Mouse (Mus musculus): ENCODE measurements around the gene Plekhm3.
"Not testable (repeated sequence)": the region's sequence is repeated elsewhere in the genome, so short reads cannot be mapped to it uniquely, and the experiment has no call there.

Plekhm3 gene

DNA sequence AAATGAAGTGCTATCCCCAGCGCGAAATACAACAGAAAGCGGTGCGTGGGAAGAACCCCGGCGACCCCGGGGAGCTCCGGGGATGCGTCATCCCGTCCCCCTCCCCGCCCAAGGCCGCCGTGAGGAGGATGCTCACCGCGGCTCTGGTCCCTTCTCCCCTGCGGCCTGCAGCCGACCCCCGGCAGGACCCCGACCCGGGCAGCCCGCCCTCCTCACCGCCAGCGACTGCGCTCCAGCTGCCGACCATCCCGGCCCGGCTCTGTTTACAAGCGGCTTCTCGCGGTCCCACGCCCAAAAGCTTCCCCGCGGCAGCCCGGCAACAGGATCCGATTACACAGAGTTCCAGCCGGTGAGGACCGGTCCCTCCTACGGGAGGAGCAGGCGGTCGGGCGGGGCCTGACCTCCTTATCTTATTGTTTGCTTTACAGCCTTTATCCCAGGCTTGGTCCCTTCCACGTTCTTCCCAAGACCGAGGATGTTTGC lies at the start of gene Plekhm3:
Gene Plekhm3 (minus strand): TSS at position 346 of the 483 bp plus-strand sequence.
- peak; percentile 77 to 84 for DNase-seq (ENCODE audit: low spot score in 2 of 2)

DNA sequence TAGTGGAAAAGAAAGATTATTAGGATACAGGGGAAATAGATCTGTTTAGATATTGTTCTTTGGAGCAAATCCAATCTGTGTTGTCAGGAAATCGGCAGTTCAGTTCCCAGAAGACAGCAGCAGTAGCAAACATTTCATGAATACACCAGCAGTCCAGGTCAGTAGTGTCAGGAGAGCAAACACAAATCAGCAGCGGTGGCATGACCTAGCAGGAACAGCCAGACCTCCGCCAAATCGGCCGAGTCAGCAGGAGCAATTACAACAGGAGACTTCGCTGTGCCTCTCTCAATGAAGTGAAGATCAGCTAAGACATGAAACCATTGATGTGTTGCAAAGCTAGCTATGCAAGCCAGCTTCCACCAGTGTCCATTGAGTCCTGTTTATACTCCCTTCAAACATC lies 49.0 kb upstream of the Plekhm3 start:
- DNase-seq (ENCODE audit: low spot score in 2 of 2) = no peak

DNA sequence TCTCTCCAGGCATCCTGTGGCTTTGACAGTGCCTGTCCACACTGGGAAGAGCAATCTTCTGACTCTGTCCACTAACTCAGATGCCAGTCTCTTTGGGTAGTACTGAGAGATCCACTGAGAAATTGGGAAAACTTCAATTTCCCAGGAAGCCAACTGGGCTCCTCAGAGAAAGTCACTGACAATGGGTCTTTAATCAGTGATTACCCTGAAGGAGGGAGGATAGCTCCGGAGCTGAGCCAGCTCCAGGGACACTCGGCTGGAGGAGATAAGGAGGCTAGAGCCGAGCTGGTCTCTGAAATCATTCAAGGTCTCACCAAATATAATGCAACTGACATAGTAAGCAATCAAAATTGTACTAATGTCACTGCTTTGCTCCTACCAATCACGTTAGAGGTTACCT lies 47.9 kb upstream of the Plekhm3 start:
- no peak for DNase-seq (ENCODE audit: low spot score in 2 of 2)

DNA sequence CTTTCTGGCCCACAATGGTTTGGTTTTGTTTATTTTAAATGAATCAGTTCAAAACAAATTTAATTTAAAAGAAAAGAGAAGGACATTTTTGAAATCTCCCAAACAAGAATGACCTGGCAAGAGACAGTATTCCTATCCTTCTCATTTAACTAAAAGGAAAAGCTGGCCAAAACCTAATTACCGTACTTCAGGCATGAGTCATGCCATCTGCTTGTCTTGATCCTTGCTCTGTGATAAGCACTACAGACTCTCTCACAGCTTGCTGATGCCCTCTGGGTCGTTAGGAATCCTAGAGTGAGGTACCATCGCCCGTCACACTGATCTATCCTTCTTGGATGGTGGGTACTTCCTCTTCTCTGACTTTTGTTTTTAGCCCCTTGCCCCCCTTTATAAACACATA lies 36.6 kb upstream of the Plekhm3 start:
- DNase-seq (ENCODE audit: low spot score in 2 of 2) = no peak

- no peak for DNase-seq (ENCODE audit: low spot score in 2 of 2)
These were observed 31.6 kb upstream of the Plekhm3 start for GRCm38 (mm10) chr1:64988176-64988575.

DNA sequence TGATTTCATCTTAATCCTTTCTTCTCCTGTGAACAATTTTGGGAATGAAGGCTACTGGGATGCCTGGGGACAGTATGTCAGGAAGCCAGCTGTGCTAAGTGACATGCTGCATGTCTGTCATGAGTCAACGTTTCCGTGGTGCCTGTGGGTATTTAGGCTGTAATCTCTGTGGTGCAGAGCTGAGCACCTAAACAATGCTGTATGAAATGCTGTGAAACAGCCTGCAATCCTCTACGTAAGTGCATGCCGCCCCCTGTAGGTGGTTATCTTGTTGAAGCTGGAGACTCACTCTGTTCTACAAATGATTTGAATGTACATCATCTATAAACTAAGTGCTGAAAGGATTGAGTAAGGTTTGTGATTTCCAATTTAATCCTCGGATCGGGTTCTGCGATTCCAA lies 29.5 kb upstream of the Plekhm3 start:
- DNase-seq (ENCODE audit: low spot score in 2 of 2) = peak; percentile 36 to 38

- DNase-seq (ENCODE audit: low spot score in 2 of 2) = no peak
These were observed 26.6 kb upstream of the Plekhm3 start for GRCm38 (mm10) chr1:64983247-64983646.

GRCm38 (mm10) chr1:64978321-64978799 lies 21.7 kb upstream of the Plekhm3 start:
- no peak for DNase-seq (ENCODE audit: low spot score in 2 of 2)

DNA sequence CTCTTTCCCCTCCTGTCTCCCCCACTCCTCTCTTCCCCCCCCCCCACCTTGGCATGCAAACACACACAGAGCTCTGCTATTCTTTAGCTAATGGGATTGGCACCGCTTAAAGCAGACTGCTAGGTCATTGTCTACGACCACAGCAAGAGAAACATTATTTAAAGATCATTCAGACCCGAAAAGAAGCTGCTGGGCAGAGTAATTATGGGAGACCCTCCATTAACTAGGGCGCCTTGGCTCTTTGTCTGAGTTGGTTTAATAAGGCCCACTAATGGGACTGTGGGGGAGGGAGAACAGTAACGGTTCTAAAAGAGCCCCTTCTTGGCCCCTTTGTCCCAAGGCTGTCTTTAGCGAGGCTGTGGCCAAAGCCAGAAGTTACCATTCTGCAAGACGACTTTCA lies 18.7 kb upstream of the Plekhm3 start:
- DNase-seq (ENCODE audit: low spot score in 2 of 2) = no peak

DNA sequence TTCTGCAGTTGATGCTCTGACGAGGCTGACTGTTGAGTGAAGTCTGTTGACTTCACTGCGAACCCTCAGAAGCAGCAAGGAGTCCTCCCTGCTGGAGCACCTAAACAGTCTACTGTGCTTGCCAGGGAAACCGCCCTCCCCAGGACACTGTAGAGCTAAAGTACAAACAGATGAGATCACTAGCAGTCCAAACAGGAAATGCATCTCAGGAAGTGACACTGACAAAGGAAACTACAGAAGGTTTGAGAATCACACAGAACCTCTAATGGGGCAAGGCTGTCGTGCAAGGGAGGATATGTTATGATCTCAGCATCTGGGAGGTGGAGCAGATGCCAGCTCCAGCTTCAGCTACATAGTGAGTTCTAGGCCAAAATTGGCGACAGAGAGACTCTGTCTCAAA lies 14.1 kb upstream of the Plekhm3 start:
- DNase-seq (ENCODE audit: low spot score in 2 of 2) = no peak

- no peak for DNase-seq (ENCODE audit: low spot score in 2 of 2)
These were observed 431 bp upstream of the Plekhm3 start for GRCm38 (mm10) chr1:64957021-64957489.

DNA sequence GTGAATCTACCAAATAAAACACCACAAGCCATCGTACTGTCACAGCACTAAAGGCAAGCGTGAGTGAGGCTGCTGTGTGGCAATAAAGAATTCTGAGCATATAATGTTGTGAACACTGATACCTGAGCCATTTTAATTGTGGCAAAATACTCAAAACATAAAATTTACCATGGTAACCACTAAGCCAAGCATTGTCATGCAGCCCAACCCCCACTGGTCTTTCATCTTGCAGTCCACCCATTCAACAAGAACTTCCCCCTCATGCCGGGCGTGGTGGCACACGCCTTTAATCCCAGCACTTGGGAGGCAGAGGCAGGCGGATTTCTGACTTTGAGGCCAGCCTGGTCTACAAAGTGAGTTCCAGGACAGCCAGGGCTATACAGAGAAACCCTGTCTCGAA lies 1.8 kb downstream of the Plekhm3 start:
- DNase-seq (ENCODE audit: low spot score in 2 of 2) = not testable (repeated sequence)

- no peak for DNase-seq (ENCODE audit: low spot score in 2 of 2)
These were observed 6.4 kb downstream of the Plekhm3 start for GRCm38 (mm10) chr1:64950271-64950670.

GRCm38 (mm10) chr1:64949377-64949776 lies 7.2 kb downstream of the Plekhm3 start:
- peak in 1 of 2 experiments; percentile 9 for DNase-seq (ENCODE audit: low spot score in 2 of 2)

- no peak for DNase-seq (ENCODE audit: low spot score in 2 of 2)
These were observed 10.5 kb downstream of the Plekhm3 start for GRCm38 (mm10) chr1:64946106-64946505.

GRCm38 (mm10) chr1:64945214-64945785 lies 11.3 kb downstream of the Plekhm3 start:
- DNase-seq (ENCODE audit: low spot score in 2 of 2) = no peak

DNA sequence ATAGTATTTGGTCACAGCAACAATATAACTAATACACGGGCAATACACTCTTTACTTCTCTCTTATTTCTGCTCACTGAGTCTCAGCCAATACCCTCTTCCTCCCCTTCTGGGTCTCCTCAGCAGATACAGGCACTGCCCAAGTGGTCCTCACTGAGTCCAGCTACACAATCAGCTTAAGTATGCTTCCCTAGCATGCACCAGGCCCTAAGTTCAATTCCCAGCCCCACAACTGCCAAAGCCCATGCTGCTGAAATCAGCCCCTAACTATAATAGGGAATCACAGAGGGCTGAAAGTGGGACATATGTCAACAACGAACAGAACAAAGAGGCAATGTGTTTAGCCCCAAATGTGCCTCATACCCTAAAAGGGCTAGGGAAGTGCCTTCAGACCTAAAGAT lies 11.9 kb downstream of the Plekhm3 start:
- no peak for DNase-seq (ENCODE audit: low spot score in 2 of 2)

GRCm38 (mm10) chr1:64942006-64942755 lies 14.4 kb downstream of the Plekhm3 start:
- DNase-seq (ENCODE audit: low spot score in 2 of 2) = no peak

GRCm38 (mm10) chr1:64938907-64939306 lies 17.7 kb downstream of the Plekhm3 start:
- DNase-seq (ENCODE audit: low spot score in 2 of 2) = no peak

DNA sequence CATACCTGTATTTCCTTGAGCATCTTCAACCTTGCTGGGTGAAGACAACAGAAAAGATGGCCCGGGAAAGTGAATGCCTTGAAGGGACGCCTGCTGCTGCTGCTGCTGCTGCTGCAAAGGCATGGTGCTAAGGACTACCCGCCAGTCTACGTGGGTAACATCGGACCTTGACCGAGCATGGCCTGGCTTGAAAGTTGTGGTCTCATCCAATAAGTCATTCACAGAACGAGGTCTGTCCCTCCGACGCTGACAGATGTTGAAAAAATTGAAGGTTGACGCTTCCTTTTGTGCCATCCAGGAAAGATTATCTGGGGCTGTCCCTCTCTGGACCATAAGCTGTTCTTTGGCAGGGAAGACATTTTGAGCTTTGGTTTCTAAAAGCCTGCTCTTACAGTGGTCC lies 18.9 kb downstream of the Plekhm3 start:
- no peak for DNase-seq (ENCODE audit: low spot score in 2 of 2)

DNA sequence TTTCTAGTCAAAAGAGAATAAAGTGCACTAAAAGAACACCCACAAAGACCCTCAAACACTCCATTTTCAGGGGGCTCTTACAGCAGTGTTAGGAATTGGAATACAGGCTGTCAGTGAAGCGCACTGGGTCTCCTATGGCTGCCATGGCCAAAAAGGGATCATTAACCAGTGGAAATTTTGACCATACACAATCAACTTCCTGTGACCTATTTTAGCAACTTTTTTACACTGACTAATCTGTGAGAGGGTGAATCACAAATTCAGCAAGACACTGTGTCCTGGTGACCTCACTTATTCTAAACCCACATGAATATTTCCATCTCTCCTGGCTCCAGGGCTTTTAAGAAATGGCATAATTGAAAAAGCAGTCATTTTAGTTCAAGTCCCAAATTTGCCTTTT lies 23.7 kb downstream of the Plekhm3 start:
- no peak for DNase-seq (ENCODE audit: low spot score in 2 of 2)

DNA sequence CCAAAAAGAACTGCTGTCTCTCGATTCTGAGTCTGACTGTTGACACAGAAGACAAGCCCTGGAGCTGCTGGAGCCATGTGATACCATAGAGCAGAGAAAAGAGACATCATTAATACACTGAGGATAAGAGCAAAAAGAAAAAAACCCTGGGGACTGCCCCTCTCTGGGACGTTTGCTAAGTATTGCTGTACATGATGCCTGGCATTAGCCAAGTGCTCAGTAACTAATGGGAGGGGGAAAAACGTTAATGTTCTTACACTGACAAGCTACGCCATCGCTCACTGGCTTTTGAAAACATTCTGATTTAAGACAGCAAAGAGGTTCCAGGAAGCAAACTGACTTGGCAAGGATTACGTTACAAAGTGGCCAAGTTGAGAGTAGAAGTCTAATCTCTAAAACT lies 26.5 kb downstream of the Plekhm3 start:
- no peak for DNase-seq (ENCODE audit: low spot score in 2 of 2)

GRCm38 (mm10) chr1:64929673-64930072 lies 27.0 kb downstream of the Plekhm3 start:
- DNase-seq (ENCODE audit: low spot score in 2 of 2) = no peak

Data from urinary bladder, postnatal 36 days (tissue).